Mouse (Mus musculus) kidney, postnatal 25 days (tissue): Measurements from ENCODE around the gene Asgr1.
"Not testable (repeated sequence)": the region's sequence is repeated elsewhere in the genome, so short reads cannot be mapped to it uniquely, and the experiment has no call there.

ENCODE experiments used
- DNase-seq, 2 experiments: peaks; one replicate each; pipeline ENCODE4 v3.0.0; 2021; ENCODE audit warnings: mixed read lengths in 2 of 2

Gene Asgr1

GRCm38 (mm10) chr11:70070603-70071002 lies 16.7 kb downstream of the Asgr1 start:
- DNase-seq = not testable (repeated sequence)

GRCm38 (mm10) chr11:70074379-70075071 lies 20.6 kb downstream of the Asgr1 start:
- DNase-seq = peak; percentile 86 to 94

GRCm38 (mm10) chr11:70075581-70075980 lies 21.7 kb downstream of the Asgr1 start:
- no peak for DNase-seq

GRCm38 (mm10) chr11:70077441-70077840 lies 23.6 kb downstream of the Asgr1 start:
- DNase-seq = no peak

- no peak for DNase-seq
Observed at GRCm38 (mm10) chr11:70079175-70079574, 25.3 kb downstream of the Asgr1 start.

GRCm38 (mm10) chr11:70079928-70080327 lies 26.0 kb downstream of the Asgr1 start:
- peak; percentile 59 to 77 for DNase-seq

- no peak for DNase-seq
Observed at GRCm38 (mm10) chr11:70080803-70081590, 27.1 kb downstream of the Asgr1 start.

GRCm38 (mm10) chr11:70084563-70084962 lies 30.7 kb downstream of the Asgr1 start:
- DNase-seq = no peak

GRCm38 (mm10) chr11:70091986-70092783 lies 38.3 kb downstream of the Asgr1 start, which contains the start of gene Asgr2:
Gene Asgr2 (plus strand): TSS chr11:70092644.
- DNase-seq = peak; percentile 34 to 67

GRCm38 (mm10) chr11:70097396-70097795 lies 43.5 kb downstream of the Asgr1 start:
- DNase-seq = no peak

- DNase-seq = no peak
Observed at GRCm38 (mm10) chr11:70099102-70099501, 45.2 kb downstream of the Asgr1 start.

- no peak for DNase-seq
Observed at GRCm38 (mm10) chr11:70099809-70100208, 45.9 kb downstream of the Asgr1 start.

GRCm38 (mm10) chr11:70103701-70104315 lies 49.9 kb downstream of the Asgr1 start:
- no peak for DNase-seq

GRCm38 (mm10) chr11:70107085-70107484 lies 53.2 kb downstream of the Asgr1 start:
- DNase-seq = no peak
